ENCODE assay signal across 9 mouse cellular contexts in the genomic region with DNA sequence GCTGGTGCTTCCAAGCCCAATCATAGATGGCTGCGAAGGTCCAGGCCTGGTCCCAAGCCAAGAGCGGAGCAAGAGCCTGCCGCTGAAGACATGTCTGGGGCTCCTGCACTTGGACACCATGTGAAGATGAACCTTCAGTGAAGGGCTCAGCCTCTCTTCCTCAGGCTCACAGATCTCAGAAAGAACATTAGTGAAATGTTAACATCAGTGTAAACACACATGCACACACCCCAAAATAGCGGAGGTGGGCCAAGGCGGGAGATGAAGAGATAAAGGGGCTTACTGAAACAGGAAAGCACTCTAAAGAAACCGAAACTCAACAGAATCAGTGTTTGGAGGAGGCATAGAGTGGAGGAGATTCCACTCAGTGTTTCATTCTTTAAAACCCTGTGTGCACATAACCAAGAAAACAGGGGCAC. TPM values are rescaled to one million over a fixed set of nuclear protein-coding genes. Genes with fewer than 3 reads are reported as not detected.
DNase-seq lines count a peak whose midpoint lies in the region; ATAC-seq and TF ChIP-seq lines count a peak whose summit lies in the region.
"Had no signal": no experiment of that assay in that cellular context is flagged by ENCODE, and none has a peak within 500 bp of the region (broad histone marks: within the 10 kb centered on the region; RNA-seq: fewer than 3 reads in every experiment).

No protein-coding gene starts in this region.

- peak overlapping the region; percentile 11; the same call in 1 of the 2 replicates for H3K4me3 ChIP-seq in gastrocnemius, adult 2 months
- H3K4me3 ChIP-seq: midbrain, embryonic 12.5 days had no signal

- DNase-seq in gastrocnemius, adult 2 months: peak; percentile 43
- no peak for DNase-seq in gastrocnemius, adult 8-10 months (ENCODE audit: low spot score in 2 of 2)
- DNase-seq in CD4-positive, CD25-positive, alpha-beta regulatory T cell, adult 2 months (ENCODE audit: low read depth, low spot score): peak; percentile 80
- DNase-seq in heart, postnatal 36 days: peak; percentile 43 to 55
- peak; percentile 58 to 72 for DNase-seq in lung, postnatal 4 days
- DNase-seq in testis, postnatal 10 days (ENCODE audit: low spot score): no peak
- DNase-seq in adrenal gland, postnatal 25 days: no peak

- TF ChIP-seq CTCF in gastrocnemius, adult 2 months (IDR thresholded peaks at IDR 0.05): no peak

- no peak for ATAC-seq in erythroblast, adult 5-6 weeks (replicated peaks; ENCODE audit: low FRiP score, poor library complexity, severe bottlenecking)

- intact Hi-C loops in gastrocnemius, adult 2 months (cut with DNase I): loop anchor here (5.0 kb wide), 1 partner anchor 107 kb away; no protein-coding TSS in a partner anchor
- intact Hi-C loops in heart, postnatal 36 days (cut with DNase I): no loop called here

- peak overlapping the region; percentile 75 for H3K27ac ChIP-seq in gastrocnemius, adult 2 months
- H3K27ac ChIP-seq: midbrain, embryonic 12.5 days had no signal

RNA-seq across cellular contexts. Expression of gene Ets2, which starts 48.3 kb away (rescaled TPM):
- total RNA-seq in gastrocnemius, adult 2 months (2021): 10 to 100 TPM; 22.7 to 41.9 TPM
- total RNA-seq in gastrocnemius, adult 8-10 months (2022): 10 to 100 TPM; 27.4 to 29.4 (median 27.5) TPM
- 100 to 1,000 TPM in 1 of 2 experiments, 10 to 100 TPM in 1; 78.2 to 109 TPM for total RNA-seq in heart, postnatal 36 days (2021)
- 2.1 and 4.6 TPM in 2 replicates for total RNA-seq in erythroblast, adult 5-6 weeks (2015; ENCODE audit: low replicate concordance)
- 2.6 and 5.9 TPM in 2 replicates for total RNA-seq in erythroblast, adult 5-6 weeks (2017; ENCODE audit: low replicate concordance)
- 52.2 and 56.2 TPM in 2 replicates for total RNA-seq in adrenal gland, postnatal 25 days (2021)

Comparison
In these comparisons a context has a peak if more than half of its experiments do, and no peak if none do; other contexts are left out.
1. DNase-seq: peak in gastrocnemius, adult 2 months (single experiment), CD4-positive, CD25-positive, alpha-beta regulatory T cell, adult 2 months (single experiment), heart, postnatal 36 days (2 of 2) and lung, postnatal 4 days (2 of 2); none in gastrocnemius, adult 8-10 months (0 of 2), testis, postnatal 10 days (single experiment) and adrenal gland, postnatal 25 days (single experiment).